Mouse (Mus musculus): ENCODE measurements around the gene Myo1h. TPM values are rescaled to one million over a fixed set of nuclear protein-coding genes. Genes with fewer than 3 reads are reported as not detected.

The Myo1h gene
- polyA plus RNA-seq, 1 experiment from 2014 or later = 0.45 TPM

GRCm38 (mm10) chr5:114343612-114344011 is 54.6 kb downstream of the Myo1h start:
- no peak overlapping the region for H3K4me2 ChIP-seq
- no peaks in the 10 kb centered on the region for H3K36me3 ChIP-seq (ENCODE audit: control insufficient read depth, insufficient read depth, low read length)
- H3K9ac ChIP-seq (ENCODE audit: low read depth, low read length) = no peak overlapping the region
- H3K9me3 ChIP-seq (ENCODE audit: control insufficient read depth, low read length) = no peaks in the 10 kb centered on the region
- DNase-seq (ENCODE audit: low spot score) (no peak), ATAC-seq (replicated peaks; ENCODE audit: low FRiP score) (no peak)
- no peak overlapping the region for H3K27ac ChIP-seq (ENCODE audit: low read depth, low read length)
- H3K4me3 ChIP-seq (ENCODE audit: low read depth, low read length) = no peak overlapping the region
- H3K4me1 ChIP-seq (replicated peaks; ENCODE audit: control insufficient read depth, insufficient read depth, low read length) = no peaks in the 10 kb centered on the region
- WGBS = 73% methylated on average over 7 of the region's 7 CpGs
- no peaks in the 10 kb centered on the region for H3K27me3 ChIP-seq (replicated peaks; ENCODE audit: control insufficient read depth, insufficient read depth, low read length)

- 46% methylated on average over 3 of the region's 3 CpGs for WGBS
- H3K4me1 ChIP-seq (replicated peaks; ENCODE audit: control insufficient read depth, insufficient read depth, low read length) = no peaks in the 10 kb centered on the region
- no peak overlapping the region for H3K27ac ChIP-seq (ENCODE audit: low read depth, low read length)
- ATAC-seq (replicated peaks; ENCODE audit: low FRiP score) (peak; percentile 75; the same call in 1 of the 2 replicates), DNase-seq (ENCODE audit: low spot score) (no peak)
- H3K4me2 ChIP-seq = no peak overlapping the region
- H3K4me3 ChIP-seq (ENCODE audit: low read depth, low read length) = no peak overlapping the region
- H3K36me3 ChIP-seq (ENCODE audit: control insufficient read depth, insufficient read depth, low read length) = no peaks in the 10 kb centered on the region
- no peaks in the 10 kb centered on the region for H3K9me3 ChIP-seq (ENCODE audit: control insufficient read depth, low read length)
- no peaks in the 10 kb centered on the region for H3K27me3 ChIP-seq (replicated peaks; ENCODE audit: control insufficient read depth, insufficient read depth, low read length)
- no peak overlapping the region for H3K9ac ChIP-seq (ENCODE audit: low read depth, low read length)
Measured at GRCm38 (mm10) chr5:114345538-114345937, 56.6 kb downstream of the Myo1h start.

GRCm38 (mm10) chr5:114347005-114347404 is 58.0 kb downstream of the Myo1h start:
- Histone ChIP-seq H3K36me3 (ENCODE audit: control insufficient read depth, insufficient read depth, low read length) (no peaks in the 10 kb centered on the region), H3K27me3 (replicated peaks; ENCODE audit: control insufficient read depth, insufficient read depth, low read length) (no peaks in the 10 kb centered on the region), H3K4me1 (replicated peaks; ENCODE audit: control insufficient read depth, insufficient read depth, low read length) (no peaks in the 10 kb centered on the region), H3K4me2 (no peak overlapping the region), H3K9ac (ENCODE audit: low read depth, low read length) (no peak overlapping the region), H3K4me3 (ENCODE audit: low read depth, low read length) (no peak overlapping the region), H3K27ac (ENCODE audit: low read depth, low read length) (no peak overlapping the region), H3K9me3 (ENCODE audit: control insufficient read depth, low read length) (no peaks in the 10 kb centered on the region)
- DNase-seq (ENCODE audit: low spot score) (no peak), ATAC-seq (replicated peaks; ENCODE audit: low FRiP score) (no peak)
- WGBS = 72% methylated on average over 10 of the region's 10 CpGs

- H3K27me3 ChIP-seq (replicated peaks; ENCODE audit: control insufficient read depth, insufficient read depth, low read length) = no peaks in the 10 kb centered on the region
- no peaks in the 10 kb centered on the region for H3K9me3 ChIP-seq (ENCODE audit: control insufficient read depth, low read length)
- H3K27ac ChIP-seq (ENCODE audit: low read depth, low read length) = no peak overlapping the region
- ATAC-seq (replicated peaks; ENCODE audit: low FRiP score) (no peak), DNase-seq (ENCODE audit: low spot score) (no peak)
- 51% methylated on average over 10 of the region's 10 CpGs for WGBS
- no peak overlapping the region for H3K9ac ChIP-seq (ENCODE audit: low read depth, low read length)
- no peak overlapping the region for H3K4me2 ChIP-seq
- H3K4me3 ChIP-seq (ENCODE audit: low read depth, low read length) = no peak overlapping the region
- H3K4me1 ChIP-seq (replicated peaks; ENCODE audit: control insufficient read depth, insufficient read depth, low read length) = no peaks in the 10 kb centered on the region
- H3K36me3 ChIP-seq (ENCODE audit: control insufficient read depth, insufficient read depth, low read length) = no peaks in the 10 kb centered on the region
Measured at GRCm38 (mm10) chr5:114351490-114351889, 62.5 kb downstream of the Myo1h start.

- 23% methylated on average over 7 of the region's 7 CpGs for WGBS
- Histone ChIP-seq H3K9me3 (ENCODE audit: control insufficient read depth, low read length) (no peaks in the 10 kb centered on the region), H3K9ac (ENCODE audit: low read depth, low read length) (no peak overlapping the region; the same call in 1 of the 2 replicates), H3K36me3 (ENCODE audit: control insufficient read depth, insufficient read depth, low read length) (no peaks in the 10 kb centered on the region), H3K4me3 (ENCODE audit: low read depth, low read length) (peak overlapping the region; percentile 5; the same call in 1 of the 2 replicates), H3K4me2 (peak overlapping the region; percentile 38), H3K4me1 (replicated peaks; ENCODE audit: control insufficient read depth, insufficient read depth, low read length) (peaks cover 10% of the 10 kb centered on the region), H3K27me3 (replicated peaks; ENCODE audit: control insufficient read depth, insufficient read depth, low read length) (no peaks in the 10 kb centered on the region), H3K27ac (ENCODE audit: low read depth, low read length) (no peak overlapping the region)
- ATAC-seq (replicated peaks; ENCODE audit: low FRiP score) (peak; percentile 81), DNase-seq (ENCODE audit: low spot score) (peak; percentile 73)
Measured at GRCm38 (mm10) chr5:114356250-114356935, 67.4 kb downstream of the Myo1h start.

DNA sequence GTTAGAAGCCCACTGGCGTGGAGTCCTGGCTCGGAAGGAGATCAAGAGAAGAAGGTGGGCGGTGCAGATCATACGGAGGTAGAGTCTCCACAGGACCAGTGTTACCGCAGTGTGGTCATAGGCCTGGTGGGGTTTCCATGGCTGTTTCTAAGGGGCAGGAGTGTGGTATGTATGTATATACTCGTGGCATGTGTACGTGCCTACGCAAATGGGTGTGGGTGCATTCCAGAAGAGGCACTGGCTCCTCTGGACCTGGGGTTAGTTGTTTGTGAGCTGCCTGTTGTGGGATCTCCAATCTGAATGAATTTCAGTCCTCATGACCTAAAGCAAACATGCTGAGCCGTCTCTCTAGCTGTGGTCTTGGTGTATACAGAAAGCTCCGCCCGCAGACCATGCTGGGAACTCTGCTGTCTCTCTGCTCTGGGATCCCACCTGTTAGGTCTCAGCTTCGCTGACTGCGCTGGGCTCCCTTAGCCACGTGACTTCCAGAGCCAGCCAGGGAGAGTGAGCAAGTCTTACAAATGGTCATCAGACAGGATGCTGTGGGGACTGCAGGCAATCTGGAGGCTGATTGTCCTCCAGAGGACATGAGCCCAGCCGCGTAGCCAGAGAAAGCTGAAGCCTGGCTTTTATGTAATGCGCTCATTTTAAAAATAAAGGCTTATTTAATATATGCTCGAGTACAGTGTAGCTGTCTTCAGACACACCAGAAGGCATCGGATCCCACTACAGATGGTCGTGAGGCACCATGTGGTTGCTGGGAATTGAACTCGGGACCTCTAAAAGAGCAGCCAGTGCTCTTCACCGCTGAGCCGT is 68.2 kb downstream of the Myo1h start:
- DNase-seq (ENCODE audit: low spot score) = no peak
- H3K9ac ChIP-seq (ENCODE audit: low read depth, low read length) = no peak overlapping the region; the same call in 1 of the 2 replicates
- H3K4me3 ChIP-seq (ENCODE audit: low read depth, low read length) = peak overlapping the region; percentile 5; the same call in 1 of the 2 replicates

DNA sequence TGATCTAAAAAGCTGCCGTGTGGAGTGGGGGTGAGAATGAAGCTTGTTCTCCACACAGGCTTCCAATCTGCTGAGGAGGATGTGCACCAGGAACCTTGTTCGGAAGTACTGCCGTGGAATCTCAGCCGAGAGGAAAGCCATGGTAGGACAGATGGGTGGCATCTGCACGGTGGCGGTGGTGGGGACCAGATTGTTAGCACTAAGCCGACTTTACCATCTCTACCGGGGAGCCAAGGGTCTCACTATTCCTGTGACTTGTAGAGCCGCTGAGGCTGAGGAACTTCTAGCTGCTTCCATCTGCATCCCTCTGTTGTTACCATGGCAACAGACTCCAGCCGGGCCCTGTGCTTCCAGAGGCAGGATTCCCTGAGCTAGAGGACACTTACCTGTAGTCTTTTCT is 69.9 kb downstream of the Myo1h start:
- DNase-seq (ENCODE audit: low spot score) = no peak
- Histone ChIP-seq H3K27ac (ENCODE audit: low read depth, low read length) (no peak overlapping the region), H3K4me3 (ENCODE audit: low read depth, low read length) (no peak overlapping the region), H3K27me3 (replicated peaks; ENCODE audit: control insufficient read depth, insufficient read depth, low read length) (no peaks in the 10 kb centered on the region), H3K9me3 (ENCODE audit: control insufficient read depth, low read length) (no peaks in the 10 kb centered on the region), H3K36me3 (ENCODE audit: control insufficient read depth, insufficient read depth, low read length) (peaks cover 11% of the 10 kb centered on the region; the same call in 1 of the 2 replicates), H3K4me2 (no peak overlapping the region), H3K4me1 (replicated peaks; ENCODE audit: control insufficient read depth, insufficient read depth, low read length) (peaks cover 10% of the 10 kb centered on the region), H3K9ac (ENCODE audit: low read depth, low read length) (no peak overlapping the region)
- no peak for ATAC-seq (replicated peaks; ENCODE audit: low FRiP score)
- WGBS = 84% methylated on average over 10 of the region's 10 CpGs

More for the DNA sequence above, 68.2 kb downstream of the Myo1h start:
- WGBS = 53% methylated on average over 23 of the region's 23 CpGs
- H3K9me3 ChIP-seq (ENCODE audit: control insufficient read depth, low read length) = no peaks in the 10 kb centered on the region
- ATAC-seq (replicated peaks; ENCODE audit: low FRiP score) = peak; percentile 75
- no peaks in the 10 kb centered on the region for H3K27me3 ChIP-seq (replicated peaks; ENCODE audit: control insufficient read depth, insufficient read depth, low read length)
- H3K36me3 ChIP-seq (ENCODE audit: control insufficient read depth, insufficient read depth, low read length) = no peaks in the 10 kb centered on the region; the same call in 1 of the 2 replicates
- no peak overlapping the region; the same call in 1 of the 2 replicates for H3K27ac ChIP-seq (ENCODE audit: low read depth, low read length)
- H3K4me2 ChIP-seq = peak overlapping the region; percentile 38
- H3K4me1 ChIP-seq (replicated peaks; ENCODE audit: control insufficient read depth, insufficient read depth, low read length) = peaks cover 10% of the 10 kb centered on the region

GRCm38 (mm10) chr5:114359586-114359985 is 70.6 kb downstream of the Myo1h start:
- Histone ChIP-seq H3K4me1 (replicated peaks; ENCODE audit: control insufficient read depth, insufficient read depth, low read length) (peaks cover 10% of the 10 kb centered on the region), H3K27ac (ENCODE audit: low read depth, low read length) (no peak overlapping the region), H3K4me2 (no peak overlapping the region), H3K36me3 (ENCODE audit: control insufficient read depth, insufficient read depth, low read length) (peaks cover 12% of the 10 kb centered on the region), H3K9ac (ENCODE audit: low read depth, low read length) (no peak overlapping the region), H3K9me3 (ENCODE audit: control insufficient read depth, low read length) (no peaks in the 10 kb centered on the region), H3K4me3 (ENCODE audit: low read depth, low read length) (no peak overlapping the region), H3K27me3 (replicated peaks; ENCODE audit: control insufficient read depth, insufficient read depth, low read length) (no peaks in the 10 kb centered on the region)
- 64% methylated on average over 8 of the region's 8 CpGs for WGBS
- no peak for ATAC-seq (replicated peaks; ENCODE audit: low FRiP score)
- no peak for DNase-seq (ENCODE audit: low spot score)

All from liver, embryonic 11.5 days (tissue).